Mouse (Mus musculus) CH12.LX (cell line): ENCODE results near the gene Trip12.

ENCODE experiments used
- CHD1 ChIP-seq: IDR thresholded peaks from 2 replicates; pipeline ENCODE4 v1.6.1; 2012; ENCODE audit warnings: low read depth, low read length, improper control_type of control experiment, inconsistent platforms
- CTCF ChIP-seq, 2 experiments: IDR thresholded peaks in 1 of 2; conservative IDR thresholded peaks in 1 of 2; 2 replicates each; pipeline ENCODE4 v1.5.1; 2011 to 2012; ENCODE audit warnings: low read depth in 2 of 2, low read length in 2 of 2, improper control_type of control experiment in 1 of 2, inconsistent platforms in 1 of 2, mild to moderate bottlenecking in 1 of 2, moderate library complexity in 1 of 2
- EP300 ChIP-seq: IDR thresholded peaks from 2 replicates; pipeline ENCODE4 v1.6.1; 2011; ENCODE audit warnings: low read length, improper control_type of control experiment
- HCFC1 ChIP-seq: IDR thresholded peaks from 2 replicates; pipeline ENCODE4 v1.6.1; 2012; ENCODE audit warnings: low read depth, mild to moderate bottlenecking, inconsistent platforms, low read length, improper control_type of control experiment
- KAT2A ChIP-seq: IDR thresholded peaks from 2 replicates; pipeline ENCODE4 v1.6.1; 2012; ENCODE audit warnings: low read length, improper control_type of control experiment, inconsistent platforms; ENCODE audit not compliant: insufficient replicate concordance
- MAFK ChIP-seq: IDR thresholded peaks from 2 replicates; pipeline ENCODE4 v1.6.1; 2011; ENCODE audit warnings: low read length, improper control_type of control experiment; ENCODE audit not compliant: insufficient replicate concordance
- MXI1 ChIP-seq: IDR thresholded peaks from 2 replicates; pipeline ENCODE4 v1.6.1; 2011; ENCODE audit warnings: mild to moderate bottlenecking, low read depth, low read length, improper control_type of control experiment
- POLR2A ChIP-seq: IDR thresholded peaks from 2 replicates; pipeline ENCODE4 v1.6.1; 2011; ENCODE audit warnings: low read depth, mild to moderate bottlenecking, improper control_type of control experiment, low read length
- SIN3A ChIP-seq: IDR thresholded peaks from 2 replicates; pipeline ENCODE4 v1.6.1; 2012; ENCODE audit warnings: low read length, improper control_type of control experiment, inconsistent platforms
- TCF12 ChIP-seq: IDR thresholded peaks from 2 replicates; pipeline ENCODE4 v1.6.1; 2014; ENCODE audit warnings: low read depth, mild to moderate bottlenecking, inconsistent platforms, low read length, improper control_type of control experiment
- USF2 ChIP-seq: conservative IDR thresholded peaks from 2 replicates; pipeline ENCODE4 v1.6.1; 2011; ENCODE audit warnings: low read depth, low read length, improper control_type of control experiment
- ZC3H11A ChIP-seq: IDR thresholded peaks from 2 replicates; pipeline ENCODE4 v1.6.1; 2012; ENCODE audit warnings: low read depth, mild to moderate bottlenecking, inconsistent platforms, low read length, improper control_type of control experiment

GRCm38 (mm10) chr1:84872939-84873338, 32.6 kb upstream of the Trip12 start:
- no peak for TF ChIP-seq CTCF (conservative IDR thresholded peaks at IDR 0.05 in 1 of 2, IDR thresholded peaks at IDR 0.05 in 1 of 2; ENCODE audit: low read depth in 2 of 2, low read length in 2 of 2)
- TF ChIP-seq EP300: no peak
- no peak for TF ChIP-seq TCF12
- no peak for TF ChIP-seq SIN3A
- TF ChIP-seq POLR2A: no peak
- no peak for TF ChIP-seq USF2
- TF ChIP-seq ZC3H11A: no peak
- TF ChIP-seq MAFK: no peak
- TF ChIP-seq MXI1: no peak
- TF ChIP-seq HCFC1: no peak
- no peak for TF ChIP-seq CHD1
- TF ChIP-seq KAT2A: no peak
